Mouse (Mus musculus) hindbrain, embryonic 15.5 days (tissue): ENCODE measurements at regions not wholly inside any gene's neighbourhood (a gene's known extent, or its start where the extent isn't known, plus 50 kb on each side); places are given as distances from the start of the nearest gene placed in this dataset.

Source experiments
- ATAC-seq: fragments of 200-750 bp; cut with Nextera tagmentation; 2 replicates; pipeline ENCODE4 v1.8.0; 2017; ENCODE audit warnings: low read depth, moderate number of reproducible peaks, moderate TSS enrichment; ENCODE audit not compliant: low FRiP score
- H3K27ac ChIP-seq: fragments of 300-500 bp; sonication (generic); replicated peaks from 2 replicates; pipeline ENCODE4 v1.5.1; 2015; ENCODE audit warnings: mild to moderate bottlenecking, inconsistent platforms
- H3K27me3 ChIP-seq: fragments of 300-500 bp; sonication (generic); 2 replicates; pipeline ENCODE4 v1.6.1; 2015; ENCODE audit warnings: control low read depth, inconsistent platforms
- H3K36me3 ChIP-seq: fragments of 300-500 bp; sonication (generic); 2 replicates; pipeline ENCODE4 v1.6.1; 2015; ENCODE audit warnings: control low read depth, inconsistent platforms
- H3K4me1 ChIP-seq: fragments of 300-500 bp; sonication (generic); replicated peaks from 2 replicates; pipeline ENCODE4 v1.6.1; 2015; ENCODE audit warnings: control low read depth, inconsistent platforms
- H3K4me2 ChIP-seq: fragments of 300-500 bp; sonication (generic); 2 replicates; pipeline ENCODE4 v1.6.1; 2015; ENCODE audit warnings: moderate library complexity, mild to moderate bottlenecking, inconsistent platforms
- H3K4me3 ChIP-seq: fragments of 300-500 bp; sonication (generic); 2 replicates; pipeline ENCODE4 v1.5.1; 2015; ENCODE audit warnings: mild to moderate bottlenecking, inconsistent platforms
- H3K9ac ChIP-seq: fragments of 300-500 bp; sonication (generic); 2 replicates; pipeline ENCODE4 v1.6.1; 2015; ENCODE audit warnings: inconsistent platforms
- H3K9me3 ChIP-seq: fragments of 300-500 bp; sonication (generic); 2 replicates; pipeline ENCODE4 v1.6.1; 2016; ENCODE audit warnings: control low read depth, inconsistent platforms
- WGBS: fragments of 180-500 bp; shearing (Covaris S2); methylation state at CpG from one replicate; pipeline ENCODE4 v1.1.7; 2015; 5-methylcytosine and 5-hydroxymethylcytosine counted together

DNA sequence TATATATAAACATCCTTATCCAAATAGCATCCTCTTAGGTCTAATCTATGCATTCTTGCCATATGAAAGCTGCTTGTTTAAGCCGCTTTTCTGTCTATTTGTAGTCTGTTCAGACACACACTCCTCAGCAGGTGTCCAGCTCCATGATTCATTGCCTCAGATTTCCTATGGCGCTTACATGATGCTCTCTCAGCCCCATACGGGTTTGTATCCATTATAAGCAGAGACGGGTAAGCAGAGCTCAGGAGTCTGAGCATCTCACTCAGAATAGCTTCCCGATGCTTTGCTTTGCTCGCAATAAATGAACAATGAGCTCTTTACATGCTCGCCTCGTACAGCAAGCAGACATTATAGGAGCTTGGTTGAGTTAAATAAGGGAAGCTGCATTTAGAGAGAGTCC, 521.3 kb upstream of the Ptbp2 start:
- no peaks in the 10 kb centered on the region for H3K36me3 ChIP-seq
- 24% methylated on average over 8 of the region's 8 CpGs for WGBS
- no peak overlapping the region for H3K27ac ChIP-seq
- H3K4me1 ChIP-seq = no peaks in the 10 kb centered on the region
- H3K9ac ChIP-seq = no peak overlapping the region
- no peaks in the 10 kb centered on the region for H3K27me3 ChIP-seq
- no peak for ATAC-seq
- no peaks in the 10 kb centered on the region for H3K9me3 ChIP-seq
- H3K4me2 ChIP-seq = no peak overlapping the region
- no peak overlapping the region for H3K4me3 ChIP-seq
